Mouse (Mus musculus): ENCODE measurements around the gene Ldlrad3.

The Ldlrad3 gene

GRCm38 (mm10) chr2:101967152-101967551 is 219.0 kb downstream of the Ldlrad3 start:
- in situ Hi-C loops (cut with MboI; ENCODE audit: low pct_unique_long_range_greater_than_20kb in 1 of 2, low sequenced_read_pairs in 2 of 2, unreplicated experiment in 1 of 2), result no loop called here

- in situ Hi-C loops (cut with MboI; ENCODE audit: low pct_unique_long_range_greater_than_20kb in 1 of 2, low sequenced_read_pairs in 2 of 2, unreplicated experiment in 1 of 2), result no loop called here
These were observed 220.2 kb downstream of the Ldlrad3 start for GRCm38 (mm10) chr2:101966017-101966416.

GRCm38 (mm10) chr2:101965515-101965914 is 220.7 kb downstream of the Ldlrad3 start:
- in situ Hi-C loops (cut with MboI; ENCODE audit: low pct_unique_long_range_greater_than_20kb in 1 of 2, low sequenced_read_pairs in 2 of 2, unreplicated experiment in 1 of 2), result no loop called here

- in situ Hi-C loops (cut with MboI; ENCODE audit: low pct_unique_long_range_greater_than_20kb in 1 of 2, low sequenced_read_pairs in 2 of 2, unreplicated experiment in 1 of 2), result no loop called here
These were observed 222.8 kb downstream of the Ldlrad3 start for GRCm38 (mm10) chr2:101963367-101963766.

GRCm38 (mm10) chr2:101962349-101962748 is 223.8 kb downstream of the Ldlrad3 start:
- in situ Hi-C loops (cut with MboI; ENCODE audit: low pct_unique_long_range_greater_than_20kb in 1 of 2, low sequenced_read_pairs in 2 of 2, unreplicated experiment in 1 of 2), result no loop called here

GRCm38 (mm10) chr2:101961391-101961790 is 224.8 kb downstream of the Ldlrad3 start:
- in situ Hi-C loops (cut with MboI; ENCODE audit: low pct_unique_long_range_greater_than_20kb in 1 of 2, low sequenced_read_pairs in 2 of 2, unreplicated experiment in 1 of 2), result no loop called here

- in situ Hi-C loops (cut with MboI; ENCODE audit: low pct_unique_long_range_greater_than_20kb in 1 of 2, low sequenced_read_pairs in 2 of 2, unreplicated experiment in 1 of 2), result no loop called here
These were observed 225.5 kb downstream of the Ldlrad3 start for GRCm38 (mm10) chr2:101960658-101961057.

- in situ Hi-C loops (cut with MboI; ENCODE audit: low pct_unique_long_range_greater_than_20kb in 1 of 2, low sequenced_read_pairs in 2 of 2, unreplicated experiment in 1 of 2), result no loop called here
These were observed 230.1 kb downstream of the Ldlrad3 start for GRCm38 (mm10) chr2:101956125-101956524.

GRCm38 (mm10) chr2:101952951-101953361 is 233.2 kb downstream of the Ldlrad3 start:
- in situ Hi-C loops (cut with MboI; ENCODE audit: low pct_unique_long_range_greater_than_20kb in 1 of 2, low sequenced_read_pairs in 2 of 2, unreplicated experiment in 1 of 2), result no loop called here

- in situ Hi-C loops (cut with MboI; ENCODE audit: low pct_unique_long_range_greater_than_20kb in 1 of 2, low sequenced_read_pairs in 2 of 2, unreplicated experiment in 1 of 2), result no loop called here
These were observed 235.3 kb downstream of the Ldlrad3 start for GRCm38 (mm10) chr2:101950716-101951520.

- in situ Hi-C loops (cut with MboI; ENCODE audit: low pct_unique_long_range_greater_than_20kb in 1 of 2, low sequenced_read_pairs in 2 of 2, unreplicated experiment in 1 of 2), result no loop called here
These were observed 251.2 kb downstream of the Ldlrad3 start for GRCm38 (mm10) chr2:101935006-101935405.

GRCm38 (mm10) chr2:101933301-101933700 is 252.9 kb downstream of the Ldlrad3 start:
- in situ Hi-C loops (cut with MboI; ENCODE audit: low pct_unique_long_range_greater_than_20kb in 1 of 2, low sequenced_read_pairs in 2 of 2, unreplicated experiment in 1 of 2), result no loop called here

- in situ Hi-C loops (cut with MboI; ENCODE audit: low pct_unique_long_range_greater_than_20kb in 1 of 2, low sequenced_read_pairs in 2 of 2, unreplicated experiment in 1 of 2), result no loop called here
These were observed 253.8 kb downstream of the Ldlrad3 start for GRCm38 (mm10) chr2:101932169-101932936.

GRCm38 (mm10) chr2:101925591-101926188 is 260.5 kb downstream of the Ldlrad3 start:
- in situ Hi-C loops (cut with MboI; ENCODE audit: low pct_unique_long_range_greater_than_20kb in 1 of 2, low sequenced_read_pairs in 2 of 2, unreplicated experiment in 1 of 2), result no loop called here

GRCm38 (mm10) chr2:101925183-101925582 is 261.0 kb downstream of the Ldlrad3 start:
- in situ Hi-C loops (cut with MboI; ENCODE audit: low pct_unique_long_range_greater_than_20kb in 1 of 2, low sequenced_read_pairs in 2 of 2, unreplicated experiment in 1 of 2), result no loop called here

- in situ Hi-C loops (cut with MboI; ENCODE audit: low pct_unique_long_range_greater_than_20kb in 1 of 2, low sequenced_read_pairs in 2 of 2, unreplicated experiment in 1 of 2), result no loop called here
These were observed 263.0 kb downstream of the Ldlrad3 start for GRCm38 (mm10) chr2:101923181-101923580.

- in situ Hi-C loops (cut with MboI; ENCODE audit: low pct_unique_long_range_greater_than_20kb in 1 of 2, low sequenced_read_pairs in 2 of 2, unreplicated experiment in 1 of 2), result no loop called here
These were observed 263.9 kb downstream of the Ldlrad3 start for GRCm38 (mm10) chr2:101922302-101922701.

GRCm38 (mm10) chr2:101920136-101920554 is 266.0 kb downstream of the Ldlrad3 start:
- in situ Hi-C loops (cut with MboI; ENCODE audit: low pct_unique_long_range_greater_than_20kb in 1 of 2, low sequenced_read_pairs in 2 of 2, unreplicated experiment in 1 of 2), result no loop called here

- in situ Hi-C loops (cut with MboI; ENCODE audit: low pct_unique_long_range_greater_than_20kb in 1 of 2, low sequenced_read_pairs in 2 of 2, unreplicated experiment in 1 of 2), result no loop called here
These were observed 267.7 kb downstream of the Ldlrad3 start for GRCm38 (mm10) chr2:101918518-101918917.

Data from mouse embryonic stem cell (cell line).